Mouse (Mus musculus) adrenal gland, postnatal 4 days (tissue): ENCODE measurements around the gene Suz12. TPM values are rescaled to one million over a fixed set of nuclear protein-coding genes. Genes with fewer than 3 reads are reported as not detected.
"Not testable (repeated sequence)": the region's sequence is repeated elsewhere in the genome, so short reads cannot be mapped to it uniquely, and the experiment has no call there.

Experiments
- DNase-seq, 2 experiments: peaks; one replicate each; pipeline ENCODE4 v3.0.0; 2021 to 2022; ENCODE audit warnings: low spot score in 2 of 2, mixed read lengths in 2 of 2
- long read RNA-seq, 2 experiments: library from polyadenylated mRNA; stranded (forward); transcript quantifications; one replicate each; pipeline ENCODE4 v2.0.0; 2021
- total RNA-seq, 2 experiments: library from RNA; stranded (reverse); gene quantifications; 2 replicates each; pipeline ENCODE4 v1.2.3; 2021

Gene Suz12
- total RNA-seq: 10 to 100 TPM; 80.8 to 83.1 TPM
- long read RNA-seq, experiment 1, full-length matches to known transcripts: 11 of 12 reads
- long read RNA-seq, experiment 1, partial matches to known transcripts: 0 of 12 reads
- long read RNA-seq, experiment 1, other reads (novel, unspliced or antisense): 1 of 12 reads
- long read RNA-seq, experiment 2, full-length matches to known transcripts: 57 of 83 reads
- long read RNA-seq, experiment 2, partial matches to known transcripts: 16 of 83 reads
- long read RNA-seq, experiment 2, other reads (novel, unspliced or antisense): 10 of 83 reads

- peak; percentile 83 to 91 for DNase-seq
Observed at GRCm38 (mm10) chr11:79992592-79993355, at the start of gene Suz12. TSS of gene Suz12 (plus strand) at chr11:79993106.

GRCm38 (mm10) chr11:79943136-79943535 lies 49.8 kb upstream of the Suz12 start:
- DNase-seq: no peak

GRCm38 (mm10) chr11:79943601-79944000 lies 49.3 kb upstream of the Suz12 start:
- no peak for DNase-seq

GRCm38 (mm10) chr11:79947265-79947664 lies 45.6 kb upstream of the Suz12 start:
- no peak for DNase-seq

GRCm38 (mm10) chr11:79961346-79962124 lies 31.4 kb upstream of the Suz12 start:
- no peak for DNase-seq

GRCm38 (mm10) chr11:79962125-79962876 lies 30.6 kb upstream of the Suz12 start, which contains the start of gene Utp6:
TSS of gene Utp6 (minus strand) at chr11:79962390.
- DNase-seq: peak; percentile 93 to 99

GRCm38 (mm10) chr11:79962877-79963183 lies 30.1 kb upstream of the Suz12 start:
- DNase-seq: no peak

- DNase-seq: no peak
Observed at GRCm38 (mm10) chr11:79963212-79963974, 29.5 kb upstream of the Suz12 start.

GRCm38 (mm10) chr11:79965896-79966295 lies 27.0 kb upstream of the Suz12 start:
- no peak for DNase-seq

GRCm38 (mm10) chr11:79967752-79968151 lies 25.2 kb upstream of the Suz12 start:
- DNase-seq: no peak

- no peak for DNase-seq
Observed at GRCm38 (mm10) chr11:79973133-79973532, 19.8 kb upstream of the Suz12 start.

- DNase-seq: no peak
Observed at GRCm38 (mm10) chr11:79973626-79974476, 19.1 kb upstream of the Suz12 start.

- no peak for DNase-seq
Observed at GRCm38 (mm10) chr11:79975377-79975776, 17.5 kb upstream of the Suz12 start.

GRCm38 (mm10) chr11:79976222-79976621 lies 16.7 kb upstream of the Suz12 start:
- DNase-seq: no peak

GRCm38 (mm10) chr11:79976645-79977044 lies 16.3 kb upstream of the Suz12 start:
- DNase-seq: not testable (repeated sequence)

- not testable (repeated sequence) for DNase-seq
Observed at GRCm38 (mm10) chr11:79977061-79977460, 15.8 kb upstream of the Suz12 start.

- DNase-seq: not testable (repeated sequence)
Observed at GRCm38 (mm10) chr11:79977747-79978146, 15.2 kb upstream of the Suz12 start.

GRCm38 (mm10) chr11:79986886-79987285 lies 6.0 kb upstream of the Suz12 start:
- no peak for DNase-seq

GRCm38 (mm10) chr11:79987896-79988295 lies 5.0 kb upstream of the Suz12 start:
- DNase-seq: no peak
